Mouse (Mus musculus): ENCODE data around the gene Fitm1.

GRCm38 (mm10) chr14:55608339-55608738 is 32.9 kb downstream of the Fitm1 start:
- no peak for TF ChIP-seq CTCF (IDR thresholded peaks at IDR 0.05; ENCODE audit: low read depth, low read length)
- TF ChIP-seq POLR2A (IDR thresholded peaks at IDR 0.05; ENCODE audit: extremely low read depth, insufficient read depth, low read length): no peak
